Mouse (Mus musculus) kidney, adult 2 months (tissue): Measurements from ENCODE around the gene Prickle2. TPM values are rescaled to one million over a fixed set of nuclear protein-coding genes. Genes with fewer than 3 reads are reported as not detected.

Source experiments
- DNase-seq: peaks from one replicate; pipeline ENCODE4 v3.0.0; 2021
- H3K27ac ChIP-seq: fragments of 200-500 bp; 2 replicates; pipeline ENCODE4 v1.5.1; 2012; ENCODE audit warnings: low read depth, low read length, control low read depth, inconsistent platforms; ENCODE audit not compliant: insufficient read depth
- H3K27me3 ChIP-seq: fragments of 200-500 bp; replicated peaks from 2 replicates; pipeline ENCODE4 v1.6.1; 2012; ENCODE audit warnings: mild to moderate bottlenecking, moderate library complexity, low read length, inconsistent platforms; ENCODE audit not compliant: control insufficient read depth, insufficient read depth
- H3K36me3 ChIP-seq: fragments of 200-500 bp; 2 replicates; pipeline ENCODE4 v1.6.1; 2012; ENCODE audit warnings: mild to moderate bottlenecking, moderate library complexity, low read length, inconsistent platforms; ENCODE audit not compliant: control insufficient read depth, insufficient read depth
- H3K4me1 ChIP-seq: fragments of 200-500 bp; 2 replicates; pipeline ENCODE4 v1.6.1; 2011; ENCODE audit warnings: low read length; ENCODE audit not compliant: control insufficient read depth, insufficient read depth
- H3K4me3 ChIP-seq: fragments of 200-500 bp; 2 replicates; pipeline ENCODE4 v1.5.1; 2011; ENCODE audit warnings: mild to moderate bottlenecking, low read depth, low read length, control low read depth; ENCODE audit not compliant: insufficient read depth
- CTCF ChIP-seq: fragments of 200-500 bp; conservative IDR thresholded peaks from 2 replicates; pipeline ENCODE4 v1.5.1; 2011; ENCODE audit warnings: low read depth, mild to moderate bottlenecking, control low read depth, low read length, moderate library complexity, mixed read lengths; ENCODE audit not compliant: insufficient read depth, insufficient read length
- POLR2A ChIP-seq: fragments of 200-500 bp; IDR thresholded peaks from one replicate; pipeline ENCODE4 v1.6.1; 2011; ENCODE audit warnings: low read depth, low read length, control low read depth
- WGBS: fragments of 180-500 bp; shearing (Covaris S2); methylation state at CpG from one replicate; pipeline ENCODE4 v1.1.7; 2018; 5-methylcytosine and 5-hydroxymethylcytosine counted together
- polyA plus RNA-seq: library from polyadenylated mRNA; depleted of rRNA; stranded (reverse); fragments of >200 nt; gene quantifications from 2 replicates; pipeline ENCODE4 v1.2.3, GENCODE M21; 2012

Prickle2 gene
- polyA plus RNA-seq, 1 experiment: 2.5 TPM

DNA sequence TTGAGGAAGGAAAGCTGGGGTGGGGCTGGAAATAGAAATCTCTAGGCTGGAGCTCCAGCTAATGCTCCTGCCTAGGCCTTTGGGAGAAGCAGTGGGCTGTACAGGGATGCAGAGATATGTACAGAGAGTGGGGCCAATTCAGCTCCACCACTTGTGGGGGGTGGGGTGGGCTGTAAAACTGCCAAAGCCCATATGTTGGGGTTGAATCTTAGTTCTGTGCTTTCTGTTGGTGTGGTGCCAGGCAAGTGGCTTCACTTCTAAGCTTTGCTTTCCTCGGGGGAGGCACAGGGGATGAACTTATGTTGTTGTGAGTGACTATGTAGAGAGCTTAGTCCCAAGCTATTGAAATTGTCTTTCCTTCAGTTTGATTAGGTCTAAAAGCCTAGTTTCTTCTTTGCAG, 292.0 kb downstream of the Prickle2 start:
- WGBS: 43% methylated on average over 1 of the region's 1 CpGs
- H3K27ac ChIP-seq: no peak overlapping the region

DNA sequence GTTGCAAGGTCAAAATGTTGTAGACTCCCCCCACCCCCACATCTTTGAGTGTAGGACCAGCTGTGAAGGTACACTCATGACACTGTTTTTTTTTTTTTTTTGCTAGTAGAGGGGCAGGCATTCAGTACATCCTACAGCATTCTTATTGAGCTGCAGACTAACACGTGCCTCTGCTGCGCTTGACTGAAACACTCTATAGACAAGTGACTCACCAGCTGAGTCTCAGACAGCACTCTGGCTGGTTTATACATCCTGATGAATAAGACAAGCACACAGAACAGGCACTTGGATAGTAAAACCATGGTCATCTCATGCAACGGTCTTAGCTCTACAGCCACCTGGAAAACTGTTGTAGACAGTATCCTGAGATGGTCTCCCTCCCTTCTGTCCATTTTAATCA, 296.2 kb downstream of the Prickle2 start:
- no peak for DNase-seq

More for the DNA sequence above, 292.0 kb downstream of the Prickle2 start:
- no peaks in the 10 kb centered on the region for H3K4me1 ChIP-seq
- no peak overlapping the region for H3K4me3 ChIP-seq
- H3K36me3 ChIP-seq: no peaks in the 10 kb centered on the region
- TF ChIP-seq CTCF (no peak), POLR2A (no peak)
- H3K27me3 ChIP-seq: no peaks in the 10 kb centered on the region
- no peak for DNase-seq

DNA sequence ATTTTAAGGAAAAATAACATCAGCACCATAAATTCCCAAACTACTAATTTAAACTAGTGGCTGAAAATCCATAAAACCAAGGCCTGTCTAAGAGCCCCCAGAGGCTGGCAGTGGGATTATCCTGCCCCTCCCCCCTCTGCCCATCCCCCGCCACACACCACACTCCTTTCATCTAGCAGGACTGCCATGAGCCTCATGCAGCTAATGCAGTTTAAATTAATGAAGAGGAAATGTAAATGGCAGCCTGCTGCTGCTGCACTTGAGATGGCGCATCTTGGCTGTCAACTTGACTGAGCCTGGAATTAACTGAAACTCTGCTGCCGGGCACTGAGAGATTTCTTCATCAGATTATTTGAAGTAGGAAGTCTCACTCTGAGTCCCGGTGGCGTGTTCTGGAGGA, 298.7 kb downstream of the Prickle2 start:
- Histone ChIP-seq H3K36me3 (no peaks in the 10 kb centered on the region), H3K27me3 (no peaks in the 10 kb centered on the region), H3K27ac (no peak overlapping the region), H3K4me3 (no peak overlapping the region), H3K4me1 (no peaks in the 10 kb centered on the region)
- TF ChIP-seq CTCF (no peak), POLR2A (no peak)
- DNase-seq: no peak
- 91% methylated on average over 5 of the region's 5 CpGs for WGBS

More for the DNA sequence above, 296.2 kb downstream of the Prickle2 start:
- Histone ChIP-seq H3K36me3 (no peaks in the 10 kb centered on the region), H3K4me3 (no peak overlapping the region), H3K27ac (no peak overlapping the region), H3K27me3 (no peaks in the 10 kb centered on the region), H3K4me1 (no peaks in the 10 kb centered on the region)
- WGBS: 93% methylated on average over 3 of the region's 3 CpGs
- TF ChIP-seq CTCF (no peak), POLR2A (no peak)

DNA sequence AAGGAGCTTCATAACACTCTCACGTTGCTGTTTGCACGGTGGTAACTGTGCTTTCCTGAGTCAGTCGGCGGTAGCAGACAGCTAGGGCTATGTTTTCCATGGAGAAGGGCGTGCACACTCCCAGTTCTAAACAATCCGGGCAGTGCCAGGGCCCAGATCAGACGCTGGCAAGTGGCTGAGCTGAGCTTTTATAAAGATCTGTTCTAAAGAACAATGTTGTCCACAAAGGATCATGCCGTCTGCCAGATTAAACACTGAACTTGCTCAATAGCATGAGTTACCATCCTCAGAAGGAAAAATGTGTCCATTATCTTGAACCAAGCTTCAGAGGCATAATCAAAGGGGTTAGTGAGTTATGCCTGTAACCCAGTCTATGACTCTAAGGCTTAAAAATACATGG, 300.4 kb downstream of the Prickle2 start:
- H3K4me3 ChIP-seq: no peak overlapping the region
- WGBS: 69% methylated on average over 8 of the region's 8 CpGs
- no peak for DNase-seq
- no peak overlapping the region for H3K27ac ChIP-seq
- no peak for TF ChIP-seq POLR2A
- no peaks in the 10 kb centered on the region for H3K36me3 ChIP-seq
- H3K27me3 ChIP-seq: no peaks in the 10 kb centered on the region
- H3K4me1 ChIP-seq: no peaks in the 10 kb centered on the region

DNA sequence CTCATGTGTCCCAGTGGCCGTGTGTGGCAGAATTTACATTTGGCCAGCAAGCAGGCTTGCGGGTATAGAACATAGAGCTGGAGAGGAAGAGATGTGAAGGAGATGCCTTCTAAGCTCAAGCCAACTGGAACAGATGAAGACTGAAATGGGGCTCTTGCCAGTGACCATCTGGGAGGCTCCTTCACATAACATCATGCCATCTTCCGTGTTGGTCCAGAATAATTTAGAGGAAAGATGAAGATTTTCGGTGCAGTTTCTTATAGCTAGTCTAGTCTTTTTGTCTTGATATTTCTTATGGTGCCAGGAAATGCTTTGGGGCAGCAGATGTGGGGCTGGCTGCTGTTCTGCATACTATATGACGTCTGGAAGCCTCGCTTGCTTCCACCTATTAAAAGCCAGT, 308.1 kb downstream of the Prickle2 start:
- TF ChIP-seq CTCF: no peak
- TF ChIP-seq POLR2A: no peak
- no peaks in the 10 kb centered on the region for H3K4me1 ChIP-seq
- no peak for DNase-seq
- H3K36me3 ChIP-seq: no peaks in the 10 kb centered on the region
- H3K4me3 ChIP-seq: no peak overlapping the region
- WGBS: 94% methylated on average over 6 of the region's 6 CpGs
- H3K27me3 ChIP-seq: no peaks in the 10 kb centered on the region
- no peak overlapping the region for H3K27ac ChIP-seq

DNA sequence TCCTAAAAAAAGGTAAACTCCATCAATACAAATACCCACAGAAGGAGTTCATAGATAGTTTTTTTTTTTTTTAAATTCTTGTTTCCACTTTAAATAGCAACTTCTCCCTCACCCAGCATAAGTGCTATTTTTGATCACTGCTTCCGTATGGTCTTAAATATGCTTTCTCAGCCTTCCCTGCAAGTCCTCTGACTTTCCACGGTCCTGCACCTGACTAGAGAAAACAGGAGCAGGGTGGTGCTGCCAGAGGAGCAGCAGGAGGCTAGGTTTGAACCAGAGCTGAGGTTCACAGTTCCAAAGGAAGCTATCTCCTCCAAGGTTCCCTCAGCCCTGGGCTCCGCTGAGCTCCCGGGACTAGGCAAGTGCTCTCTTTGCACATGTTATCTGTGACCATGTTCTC, 310.4 kb downstream of the Prickle2 start:
- no peak for TF ChIP-seq POLR2A
- TF ChIP-seq CTCF: no peak
- 84% methylated on average over 4 of the region's 4 CpGs for WGBS
- no peaks in the 10 kb centered on the region for H3K27me3 ChIP-seq
- no peak for DNase-seq
- H3K36me3 ChIP-seq: no peaks in the 10 kb centered on the region
- H3K27ac ChIP-seq: no peak overlapping the region
- no peaks in the 10 kb centered on the region for H3K4me1 ChIP-seq
- H3K4me3 ChIP-seq: no peak overlapping the region

DNA sequence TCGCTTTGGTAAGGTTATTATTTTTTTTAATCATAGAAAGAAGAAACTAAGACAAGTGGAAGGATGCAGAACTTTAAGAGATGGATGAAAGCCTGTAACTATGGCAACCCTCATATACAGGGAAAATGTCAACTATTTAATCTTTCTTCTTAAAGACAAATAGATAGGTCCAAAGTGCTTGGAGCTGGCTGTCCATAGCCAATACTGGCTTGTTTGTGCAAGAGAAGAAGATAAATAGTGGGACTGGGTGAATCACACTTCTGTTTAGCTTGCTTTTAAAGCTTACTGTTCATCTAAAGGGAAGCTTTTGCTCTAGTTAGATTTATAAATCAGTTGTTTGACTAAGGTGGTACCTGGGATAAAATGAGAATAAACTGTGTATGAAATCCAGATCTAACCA, 310.8 kb downstream of the Prickle2 start:
- Histone ChIP-seq H3K27ac (no peak overlapping the region), H3K4me1 (no peaks in the 10 kb centered on the region), H3K27me3 (no peaks in the 10 kb centered on the region), H3K4me3 (no peak overlapping the region), H3K36me3 (no peaks in the 10 kb centered on the region)
- no peak for DNase-seq
- WGBS: 93% methylated on average over 1 of the region's 1 CpGs
- TF ChIP-seq POLR2A: no peak
- no peak for TF ChIP-seq CTCF

DNA sequence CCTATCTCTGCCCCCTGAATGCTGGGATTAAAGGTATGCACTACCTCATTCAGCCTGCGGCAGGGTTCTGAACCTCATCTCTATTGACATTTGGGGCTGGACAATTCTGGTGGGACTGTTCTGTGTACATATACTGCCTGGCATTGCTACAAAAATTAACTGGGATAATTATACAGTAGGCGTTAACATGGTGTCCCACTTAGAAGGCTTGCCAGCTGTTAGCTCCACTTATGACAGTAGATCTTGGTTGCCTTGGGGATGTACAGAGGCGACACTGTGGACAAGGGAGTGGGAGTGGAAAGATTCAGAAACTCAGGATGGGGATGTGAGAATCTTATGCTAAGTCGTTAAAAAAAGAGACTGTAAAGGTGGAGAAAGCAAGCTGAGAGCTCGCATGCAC, 311.3 kb downstream of the Prickle2 start:
- TF ChIP-seq POLR2A (no peak), CTCF (no peak)
- Histone ChIP-seq H3K4me3 (no peak overlapping the region), H3K36me3 (no peaks in the 10 kb centered on the region), H3K27me3 (no peaks in the 10 kb centered on the region), H3K4me1 (no peaks in the 10 kb centered on the region), H3K27ac (no peak overlapping the region)
- no peak for DNase-seq
- 80% methylated on average over 5 of the region's 5 CpGs for WGBS
